Mouse (Mus musculus) spleen, adult 2 months (tissue): Measurements from ENCODE around the gene Prpsap1. TPM values are rescaled to one million over a fixed set of nuclear protein-coding genes. Genes with fewer than 3 reads are reported as not detected.

Source experiments
- DNase-seq, 2 experiments: peaks; one replicate each; pipeline versions ENCODE4 v3.0.0 to v3.0.0-alpha.2; 2012 to 2021; ENCODE audit warnings: low spot score in 2 of 2, low read depth in 1 of 2
- H3K27ac ChIP-seq: fragments of 200-500 bp; 2 replicates; pipeline ENCODE4 v1.5.1; 2012; ENCODE audit warnings: low read length, inconsistent platforms; ENCODE audit not compliant: insufficient read depth
- H3K27me3 ChIP-seq: fragments of 200-500 bp; 2 replicates; pipeline ENCODE4 v1.6.1; 2012; ENCODE audit warnings: mild to moderate bottlenecking, moderate library complexity, low read length, inconsistent platforms; ENCODE audit not compliant: control insufficient read depth, insufficient read depth
- H3K36me3 ChIP-seq: fragments of 200-500 bp; 2 replicates; pipeline ENCODE4 v1.6.1; 2012; ENCODE audit warnings: mild to moderate bottlenecking, low read length, inconsistent platforms; ENCODE audit not compliant: control insufficient read depth, insufficient read depth
- H3K4me1 ChIP-seq: fragments of 200-500 bp; 2 replicates; pipeline ENCODE4 v1.6.1; 2011; ENCODE audit warnings: inconsistent platforms; ENCODE audit not compliant: control insufficient read depth, insufficient read depth, insufficient read length
- H3K4me3 ChIP-seq: fragments of 200-500 bp; 2 replicates; pipeline ENCODE4 v1.5.1; 2011; ENCODE audit warnings: mild to moderate bottlenecking, inconsistent platforms; ENCODE audit not compliant: insufficient read depth, insufficient read length; ENCODE audit errors: extremely low read depth
- CTCF ChIP-seq: fragments of 200-500 bp; IDR thresholded peaks from 2 replicates; pipeline ENCODE4 v1.5.1; 2011; ENCODE audit warnings: mild to moderate bottlenecking, inconsistent platforms; ENCODE audit not compliant: insufficient read depth, insufficient read length, insufficient replicate concordance; ENCODE audit errors: extremely low read depth
- POLR2A ChIP-seq: fragments of 200-500 bp; IDR thresholded peaks from 2 replicates; pipeline ENCODE4 v1.6.1; 2011; ENCODE audit warnings: low read depth, low read length, inconsistent platforms
- WGBS: fragments of 180-500 bp; shearing (Covaris S2); methylation state at CpG from one replicate; pipeline ENCODE4 v1.1.7; 2018; 5-methylcytosine and 5-hydroxymethylcytosine counted together
- polyA plus RNA-seq: library from polyadenylated mRNA; depleted of rRNA; stranded (reverse); fragments of >200 nt; gene quantifications from 2 replicates; pipeline ENCODE4 v1.2.3, GENCODE M21; 2012; rRNA removed

The Prpsap1 gene
- polyA plus RNA-seq, 1 experiment = 62.1 TPM

- H3K4me3 ChIP-seq = no peak overlapping the region
- H3K27ac ChIP-seq = peak overlapping the region; percentile 90
- no peaks in the 10 kb centered on the region for H3K36me3 ChIP-seq
- TF ChIP-seq POLR2A (no peak), CTCF (no peak)
- 57% methylated on average over 6 of the region's 6 CpGs for WGBS
- H3K4me1 ChIP-seq = peaks cover 30% of the 10 kb centered on the region; the same call in 1 of the 2 replicates
- no peaks in the 10 kb centered on the region for H3K27me3 ChIP-seq
- DNase-seq = no peak
These were observed 70.8 kb downstream of the Prpsap1 start for GRCm38 (mm10) chr11:116423214-116423613.

- Histone ChIP-seq H3K4me1 (peaks cover 36% of the 10 kb centered on the region; the same call in 1 of the 2 replicates), H3K27me3 (no peaks in the 10 kb centered on the region), H3K36me3 (no peaks in the 10 kb centered on the region), H3K4me3 (no peak overlapping the region), H3K27ac (no peak overlapping the region)
- 93% methylated on average over 2 of the region's 2 CpGs for WGBS
- TF ChIP-seq CTCF (no peak), POLR2A (no peak)
- no peak for DNase-seq
These were observed 71.4 kb downstream of the Prpsap1 start for GRCm38 (mm10) chr11:116422562-116422961.

GRCm38 (mm10) chr11:116421102-116421501, 72.9 kb downstream of the Prpsap1 start:
- Histone ChIP-seq H3K4me3 (no peak overlapping the region), H3K27me3 (no peaks in the 10 kb centered on the region), H3K36me3 (no peaks in the 10 kb centered on the region), H3K27ac (no peak overlapping the region), H3K4me1 (peaks cover 39% of the 10 kb centered on the region; the same call in 1 of the 2 replicates)
- no peak for DNase-seq
- TF ChIP-seq CTCF (no peak), POLR2A (no peak)
- whole genome bisulfite sequencing = 68% methylated on average over 6 of the region's 6 CpGs

Other genes starting within 250 kb of the Prpsap1 start
- gene Srp68, start 220.0 kb downstream of the Prpsap1 start, polyA plus RNA-seq = 25.4 and 27.0 TPM in 2 replicates
- gene Galr2, start 213.3 kb downstream of the Prpsap1 start, polyA plus RNA-seq = 0.08 TPM in 1 of 2 replicates, not detected in the other
- gene Exoc7, start 187.0 kb downstream of the Prpsap1 start, polyA plus RNA-seq = 20.2 and 21.8 TPM in 2 replicates
- 0.47 and 0.59 TPM in 2 replicates for gene Foxj1, start 158.8 kb downstream of the Prpsap1 start, polyA plus RNA-seq
- gene Rnf157, start 81.2 kb downstream of the Prpsap1 start, polyA plus RNA-seq = 10.7 and 16.2 TPM in 2 replicates
- 152 and 245 TPM in 2 replicates for gene Ubald2, start 60.1 kb downstream of the Prpsap1 start, polyA plus RNA-seq
- 0.07 and 0.14 TPM in 2 replicates for gene Qrich2, start 28.0 kb downstream of the Prpsap1 start, polyA plus RNA-seq
- 15.5 and 21.4 TPM in 2 replicates for gene Sphk1, start 36.7 kb upstream of the Prpsap1 start, polyA plus RNA-seq
- 42.3 and 77.3 TPM in 2 replicates for gene Ube2o, start 87.2 kb upstream of the Prpsap1 start, polyA plus RNA-seq
- not detected in 2 replicates for gene Aanat, start 92.2 kb upstream of the Prpsap1 start, polyA plus RNA-seq
- 84.5 and 91.2 TPM in 2 replicates for gene Rhbdf2, start 132.8 kb upstream of the Prpsap1 start, polyA plus RNA-seq
- 0.35 and 0.72 TPM in 2 replicates for gene Prcd, start 159.3 kb upstream of the Prpsap1 start, polyA plus RNA-seq
- gene Cygb, start 160.1 kb upstream of the Prpsap1 start, polyA plus RNA-seq = 10.0 and 14.2 TPM in 2 replicates